Mouse (Mus musculus) forebrain, embryonic 14.5 days (tissue): ENCODE results near the gene Nasp. TPM values are rescaled to one million over a fixed set of nuclear protein-coding genes. Genes with fewer than 3 reads are reported as not detected.

Experiments
- ATAC-seq: fragments of 200-750 bp; cut with Nextera tagmentation; 2 replicates; pipeline ENCODE4 v1.8.0; 2017; ENCODE audit warnings: mild to moderate bottlenecking, moderate library complexity
- DNase-seq: peaks from one replicate; pipeline ENCODE4 v3.0.0-alpha.2; 2015; ENCODE audit warnings: low spot score
- H3K27ac ChIP-seq: fragments of 300-500 bp; sonication (generic); 2 replicates; pipeline ENCODE4 v1.5.1; 2014; ENCODE audit warnings: low read depth, mild to moderate bottlenecking, control low read depth, low read length, moderate library complexity
- H3K27me3 ChIP-seq: fragments of 300-500 bp; sonication (generic); replicated peaks from 2 replicates; pipeline ENCODE4 v1.6.1; 2014; ENCODE audit warnings: low read length, control low read depth, mixed read lengths; ENCODE audit not compliant: control insufficient read depth, insufficient read depth
- H3K36me3 ChIP-seq: fragments of 300-500 bp; sonication (generic); 2 replicates; pipeline ENCODE4 v1.6.1; 2014; ENCODE audit warnings: low read length, control low read depth; ENCODE audit not compliant: control insufficient read depth, insufficient read depth
- H3K4me1 ChIP-seq: fragments of 300-500 bp; sonication (generic); 2 replicates; pipeline ENCODE4 v1.6.1; 2014; ENCODE audit warnings: antibody characterized with exemption, low read length, control low read depth; ENCODE audit not compliant: control insufficient read depth, insufficient read depth
- H3K4me2 ChIP-seq: fragments of 300-500 bp; sonication (generic); 2 replicates; pipeline ENCODE4 v1.6.1; 2014; ENCODE audit warnings: mild to moderate bottlenecking, control low read depth, low read length
- H3K4me3 ChIP-seq: fragments of 300-500 bp; sonication (generic); 2 replicates; pipeline ENCODE4 v1.5.1; 2014; ENCODE audit warnings: low read depth, low read length, control low read depth
- H3K9ac ChIP-seq: fragments of 300-500 bp; sonication (generic); 2 replicates; pipeline ENCODE4 v1.6.1; 2014; ENCODE audit warnings: mild to moderate bottlenecking, low read length, control low read depth, moderate library complexity
- H3K9me3 ChIP-seq: fragments of 300-500 bp; sonication (generic); replicated peaks from 2 replicates; pipeline ENCODE4 v1.6.1; 2016; ENCODE audit warnings: low read length, control low read depth, mixed read lengths; ENCODE audit not compliant: control insufficient read depth
- WGBS: fragments of 180-500 bp; shearing (Covaris S2); extraction: QIAGEN DNeasy Blood & Tissue Kit; methylation state at CpG from one replicate; pipeline ENCODE4 v1.1.7; 2014; 5-methylcytosine and 5-hydroxymethylcytosine counted together
- polyA plus RNA-seq: library from polyadenylated mRNA; unstranded; fragments of >200 nt; fragmentation: Nextera tagmentation; extraction: Ambion mirVana; gene quantifications from 2 replicates; pipeline ENCODE4 v1.2.1, GENCODE M21; 2014

Gene Nasp
- polyA plus RNA-seq, 1 experiment from 2014 or later, result 125 TPM

DNA sequence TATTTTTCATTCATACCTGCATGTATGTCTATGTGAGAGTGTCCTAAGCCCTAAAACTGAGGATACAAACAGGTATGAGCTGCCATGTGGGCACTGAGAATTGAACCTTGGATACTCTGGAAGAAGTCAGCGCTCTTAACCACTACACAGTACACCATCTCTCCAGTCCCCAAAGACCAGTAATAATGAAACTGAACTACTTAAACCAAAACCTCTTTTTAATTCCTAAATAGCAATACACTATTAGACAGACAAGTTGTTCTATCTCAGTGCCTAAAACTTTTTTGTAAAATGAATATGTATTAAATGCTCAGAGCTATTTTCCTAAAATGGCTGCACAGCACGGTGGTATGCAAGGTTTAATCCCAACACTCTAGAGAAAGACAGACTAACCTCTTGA lies 12.5 kb downstream of the Nasp start:
- Histone ChIP-seq H3K36me3 (peaks cover 67% of the 10 kb centered on the region), H3K27me3 (no peaks in the 10 kb centered on the region), H3K9ac (no peak overlapping the region), H3K9me3 (no peaks in the 10 kb centered on the region), H3K4me3 (no peak overlapping the region), H3K4me1 (no peaks in the 10 kb centered on the region), H3K27ac (no peak overlapping the region), H3K4me2 (no peak overlapping the region)
- no peak for DNase-seq
- 98% methylated on average over 2 of the region's 2 CpGs for WGBS
- ATAC-seq, result no peak

DNA sequence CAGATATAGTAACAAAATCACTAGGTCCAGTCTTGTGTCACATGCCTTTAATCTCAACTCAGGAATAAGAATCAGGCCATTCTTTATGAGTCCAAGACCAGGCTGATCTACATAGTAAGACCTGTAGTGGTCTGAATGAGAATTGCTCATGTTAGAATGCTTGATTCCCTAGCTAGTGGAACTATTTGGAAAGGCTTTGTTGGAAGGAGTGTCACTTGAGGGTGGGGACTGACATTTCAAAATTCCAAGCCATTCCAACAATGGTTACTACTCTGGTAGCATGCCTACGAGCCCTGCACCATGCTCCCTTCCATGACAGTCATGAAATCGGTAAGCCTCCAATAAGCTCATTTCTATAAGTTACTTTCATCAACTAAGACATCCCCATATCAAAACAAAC lies 15.1 kb downstream of the Nasp start:
- H3K36me3 ChIP-seq, result peaks cover 65% of the 10 kb centered on the region
- 93% methylated on average over 2 of the region's 2 CpGs for WGBS
- no peaks in the 10 kb centered on the region for H3K4me1 ChIP-seq
- H3K27me3 ChIP-seq, result no peaks in the 10 kb centered on the region
- H3K9me3 ChIP-seq, result no peaks in the 10 kb centered on the region
- no peak overlapping the region for H3K4me2 ChIP-seq
- DNase-seq, result no peak
- no peak for ATAC-seq
- H3K9ac ChIP-seq, result no peak overlapping the region
- no peak overlapping the region for H3K27ac ChIP-seq
- no peak overlapping the region for H3K4me3 ChIP-seq

DNA sequence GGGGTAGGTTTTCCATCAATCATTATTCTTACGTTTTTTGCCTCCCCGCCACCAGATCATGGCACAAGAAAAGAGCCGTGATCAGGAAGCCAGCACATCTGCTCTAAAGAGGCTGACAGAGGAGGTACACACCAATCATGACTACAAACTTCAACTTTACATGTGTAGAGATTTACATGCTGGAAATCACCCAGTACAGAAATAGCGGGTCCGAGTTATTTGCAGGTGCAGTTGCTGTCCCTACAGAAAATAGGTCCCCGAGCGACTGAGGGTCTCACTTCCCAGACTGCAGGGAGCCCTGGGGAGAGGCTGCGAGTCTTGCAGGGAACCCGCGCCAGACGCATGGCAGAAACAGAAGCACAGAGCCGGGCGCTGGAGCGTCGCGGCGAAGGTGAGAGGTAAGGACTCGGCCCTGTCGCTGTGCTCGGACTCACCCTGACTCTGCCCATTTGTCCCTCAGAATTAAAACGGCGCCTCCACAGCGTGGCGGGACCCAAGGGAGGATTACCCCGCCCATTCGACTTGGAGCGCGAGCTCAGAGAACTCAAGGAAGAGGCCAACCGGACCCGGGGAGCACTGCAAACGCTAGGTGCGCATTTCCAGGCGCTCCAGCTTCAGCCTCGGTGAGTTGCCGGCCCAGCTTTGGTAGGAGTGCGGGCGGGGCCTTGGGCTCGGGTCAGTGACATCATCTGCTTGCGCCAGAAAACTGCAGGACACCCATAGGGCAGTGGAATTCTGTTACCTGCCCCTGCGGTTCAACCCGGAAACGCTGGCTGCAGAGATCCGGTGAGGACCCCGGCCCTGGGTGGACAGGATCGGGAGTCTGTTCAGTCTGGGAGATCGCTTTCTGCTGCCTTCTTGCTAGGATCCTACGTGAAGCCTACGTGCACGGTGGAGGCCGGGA lies 30.5 kb downstream of the Nasp start:
- WGBS, result under 1% methylated on average over 50 of the region's 50 CpGs
- H3K4me1 ChIP-seq, result peaks cover 11% of the 10 kb centered on the region
- peak overlapping the region; percentile 71 for H3K9ac ChIP-seq
- peak overlapping the region; percentile 55; the same call in 1 of the 2 replicates for H3K27ac ChIP-seq
- H3K4me2 ChIP-seq, result peak overlapping the region; percentile 82
- peak overlapping the region; percentile 59 for H3K4me3 ChIP-seq
- peak; percentile 88 for DNase-seq
- ATAC-seq, result peak; percentile 96
- H3K36me3 ChIP-seq, result peaks cover 51% of the 10 kb centered on the region
- no peaks in the 10 kb centered on the region for H3K9me3 ChIP-seq
- H3K27me3 ChIP-seq, result no peaks in the 10 kb centered on the region

DNA sequence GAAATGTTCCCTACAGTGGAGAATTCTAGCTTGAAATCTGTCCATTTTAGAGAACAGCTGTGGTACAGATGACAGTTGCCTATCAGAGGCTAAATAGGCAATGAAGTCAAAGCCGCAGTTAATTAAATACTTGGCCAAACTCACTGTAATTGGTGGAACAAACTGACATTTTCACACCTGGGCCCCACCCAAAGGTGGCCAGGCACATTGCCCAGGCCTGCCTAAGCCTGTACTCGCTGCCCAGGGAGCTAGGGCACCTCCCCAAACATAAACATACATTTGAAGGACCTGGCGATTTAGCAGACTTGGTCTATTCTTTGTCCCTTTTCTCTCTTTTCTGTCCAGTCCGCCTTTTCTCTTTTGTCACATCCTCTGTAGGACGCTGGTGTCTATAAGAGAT lies 31.4 kb downstream of the Nasp start, which contains the start of gene Ccdc17:
Gene Ccdc17 (plus strand): TSS at position 276 of the 400 bp plus-strand sequence.
- H3K36me3 ChIP-seq, result peaks cover 51% of the 10 kb centered on the region
- H3K27me3 ChIP-seq, result no peaks in the 10 kb centered on the region
- H3K4me3 ChIP-seq, result peak within 1 kb of the TSS; percentile 59
- peak within 1 kb of the TSS; percentile 71 for H3K9ac ChIP-seq
- H3K4me1 ChIP-seq, result peaks cover 11% of the 10 kb centered on the region
- peak within 1 kb of the TSS; percentile 82 for H3K4me2 ChIP-seq
- ATAC-seq (no peak), DNase-seq (no peak)
- H3K9me3 ChIP-seq, result no peaks in the 10 kb centered on the region
- H3K27ac ChIP-seq, result peak within 1 kb of the TSS; percentile 55; the same call in 1 of the 2 replicates
- WGBS, result 28% methylated on average over 5 of the region's 5 CpGs

DNA sequence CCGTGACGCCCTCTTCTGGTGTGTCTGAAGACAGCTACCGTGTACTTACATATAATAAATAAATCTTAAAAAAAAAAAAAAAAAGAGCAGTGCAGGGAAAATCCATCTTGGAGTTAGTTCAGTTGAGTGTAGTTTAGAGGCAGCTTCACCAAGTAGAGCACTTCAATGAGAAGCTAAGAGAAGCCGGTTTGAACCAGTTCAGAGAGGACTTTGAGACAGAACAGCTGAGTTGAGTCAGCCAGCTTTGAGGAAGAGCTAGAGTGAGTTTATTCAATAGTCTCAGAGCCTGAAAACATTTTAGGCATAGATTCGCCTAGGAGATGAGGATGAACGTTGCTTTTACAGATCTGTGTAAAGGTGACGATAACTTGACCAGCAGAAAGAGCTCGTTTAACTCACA lies 31.9 kb downstream of the Nasp start:
- Histone ChIP-seq H3K4me3 (no peak overlapping the region), H3K27ac (no peak overlapping the region), H3K4me2 (no peak overlapping the region), H3K27me3 (no peaks in the 10 kb centered on the region), H3K4me1 (peaks cover 11% of the 10 kb centered on the region), H3K9me3 (no peaks in the 10 kb centered on the region), H3K9ac (no peak overlapping the region), H3K36me3 (peaks cover 51% of the 10 kb centered on the region)
- WGBS, result 83% methylated on average over 8 of the region's 8 CpGs
- DNase-seq (no peak), ATAC-seq (no peak)

DNA sequence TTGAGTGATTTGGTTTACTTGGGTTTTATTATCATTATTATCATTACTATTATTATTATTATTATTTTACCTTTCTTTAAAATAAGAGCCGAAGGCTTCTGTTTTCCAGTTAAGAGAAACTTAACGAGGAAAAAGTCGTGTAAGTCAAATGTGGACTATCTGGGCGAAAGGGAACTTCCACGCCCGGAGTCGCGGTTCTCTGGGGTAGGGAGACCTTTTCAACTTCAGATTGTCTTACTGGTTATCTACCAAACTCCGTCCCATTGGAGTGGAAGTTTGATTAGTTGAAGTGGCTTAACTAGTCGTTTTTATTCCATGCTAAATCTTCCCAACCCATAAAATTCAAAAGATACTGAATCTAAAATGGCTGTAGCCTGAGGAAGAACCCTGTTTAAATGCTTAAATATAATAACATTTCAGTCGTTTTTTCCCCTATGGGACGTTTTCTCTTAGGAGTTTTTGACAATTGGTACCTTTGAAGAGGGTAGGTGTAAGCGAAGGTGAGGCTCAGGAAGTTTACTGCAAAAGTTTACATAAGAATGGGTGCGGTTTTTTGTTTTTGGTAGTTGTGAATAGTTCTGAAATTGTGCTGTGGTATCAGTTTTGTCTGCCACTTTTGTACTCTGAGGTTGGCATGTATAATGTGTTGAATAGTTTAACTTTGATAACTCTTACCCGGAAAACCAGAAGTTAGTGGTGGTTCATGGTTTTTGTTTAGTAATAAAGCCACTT lies 69.4 kb downstream of the Nasp start:
- ATAC-seq, result no peak
- H3K36me3 ChIP-seq, result peaks cover 7% of the 10 kb centered on the region
- peak overlapping the region; percentile 74 for H3K4me2 ChIP-seq
- peak overlapping the region; percentile 79 for H3K9ac ChIP-seq
- no peaks in the 10 kb centered on the region for H3K9me3 ChIP-seq
- H3K4me1 ChIP-seq, result peaks cover 17% of the 10 kb centered on the region
- peak overlapping the region; percentile 75 for H3K4me3 ChIP-seq
- DNase-seq, result peak; percentile 1
- no peaks in the 10 kb centered on the region for H3K27me3 ChIP-seq
- 5% methylated on average over 15 of the region's 15 CpGs for WGBS
- H3K27ac ChIP-seq, result no peak overlapping the region

DNA sequence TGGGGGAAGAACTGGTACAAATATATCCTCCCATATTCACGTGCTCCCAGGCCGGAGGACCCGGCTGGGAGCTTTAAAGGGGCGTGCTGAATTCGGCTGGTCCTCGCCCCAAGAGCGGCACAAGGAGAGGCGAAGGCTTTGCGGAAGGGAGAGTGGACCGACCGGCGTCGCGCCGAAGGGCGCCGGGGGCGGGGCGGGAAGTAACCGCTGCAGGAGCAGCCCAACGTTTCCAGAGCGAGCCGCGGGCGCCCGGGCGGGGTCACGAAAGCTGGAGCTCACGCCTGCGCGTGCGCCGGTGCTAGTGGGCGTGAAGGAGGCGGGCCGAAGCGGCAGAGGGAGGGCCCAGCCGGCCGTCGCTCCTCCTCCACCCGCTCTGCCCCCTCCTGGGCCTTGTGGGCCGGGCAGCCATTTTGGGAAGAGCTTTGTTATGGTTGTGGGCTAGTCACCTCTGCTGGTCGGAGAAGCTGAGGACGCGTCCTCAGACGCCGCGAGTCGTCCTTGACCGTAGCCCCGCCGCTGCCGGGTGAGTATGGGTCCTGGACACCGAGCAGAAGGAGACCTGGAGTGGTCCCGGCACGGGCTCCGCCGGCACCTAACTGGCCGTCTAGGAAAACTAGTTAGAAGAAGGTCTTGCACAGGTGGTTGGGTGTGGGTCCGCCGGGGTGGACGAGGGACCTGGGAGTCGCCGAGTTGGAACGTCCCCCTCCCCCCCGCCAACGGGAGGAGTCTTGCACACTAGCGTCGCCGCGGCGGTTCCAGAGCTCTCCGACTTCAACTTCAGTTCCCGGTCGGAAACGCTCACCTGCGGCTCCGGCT lies 70.2 kb downstream of the Nasp start, which contains the start of gene Gpbp1l1:
Gene Gpbp1l1 (plus strand): TSS at position 353 of the 816 bp plus-strand sequence.
- peaks cover 12% of the 10 kb centered on the region for H3K36me3 ChIP-seq
- peak within 1 kb of the TSS; percentile 81 for H3K4me2 ChIP-seq
- peaks cover 17% of the 10 kb centered on the region for H3K4me1 ChIP-seq
- H3K4me3 ChIP-seq, result peak within 1 kb of the TSS; percentile 75
- H3K9me3 ChIP-seq, result no peaks in the 10 kb centered on the region
- H3K9ac ChIP-seq, result peak within 1 kb of the TSS; percentile 79
- peak within 1 kb of the TSS; percentile 85 for H3K27ac ChIP-seq
- ATAC-seq (peak; percentile 96), DNase-seq (peak; percentile 98)
- under 1% methylated on average over 77 of the region's 78 CpGs for WGBS
- no peaks in the 10 kb centered on the region for H3K27me3 ChIP-seq

DNA sequence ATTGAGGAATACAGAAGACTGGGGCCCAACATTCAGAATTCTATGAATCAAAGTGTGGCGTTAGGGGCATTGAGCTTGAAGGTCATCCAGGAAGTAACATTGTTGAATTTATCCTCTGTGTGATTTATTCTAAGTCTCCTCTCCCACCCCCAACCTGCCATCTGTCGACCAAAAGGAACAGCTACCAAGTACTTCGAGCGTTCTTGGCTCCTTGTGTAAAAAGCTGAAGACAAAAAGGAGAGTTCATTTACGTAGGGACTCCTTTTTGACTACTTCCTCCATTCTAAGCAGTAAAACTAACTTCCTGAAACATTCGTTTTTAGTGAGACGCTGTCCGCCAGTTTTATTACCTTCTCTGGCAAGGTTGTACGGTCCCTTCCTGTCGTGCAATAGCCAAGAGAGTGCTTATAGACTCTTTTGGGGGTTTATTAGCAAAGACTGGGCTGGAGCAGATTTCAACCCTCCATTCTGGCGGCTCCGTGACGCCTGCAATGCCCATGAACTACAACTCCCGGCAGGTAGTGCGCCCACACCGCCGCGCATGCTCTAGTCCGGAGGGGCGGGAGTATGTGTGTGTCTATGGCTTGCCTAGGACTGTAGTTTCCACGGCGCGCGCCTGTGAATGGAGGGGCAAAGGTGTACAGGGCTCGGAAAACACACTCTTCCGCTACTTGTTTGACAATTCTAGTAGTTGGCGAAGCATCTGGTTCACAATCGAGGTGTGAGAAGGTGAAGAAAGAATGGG lies 71.0 kb downstream of the Nasp start:
- Histone ChIP-seq H3K27me3 (no peaks in the 10 kb centered on the region), H3K4me3 (peak overlapping the region; percentile 75), H3K4me2 (peak overlapping the region; percentile 81), H3K4me1 (peaks cover 17% of the 10 kb centered on the region), H3K27ac (peak overlapping the region; percentile 85), H3K9ac (peak overlapping the region; percentile 79), H3K36me3 (peaks cover 17% of the 10 kb centered on the region), H3K9me3 (no peaks in the 10 kb centered on the region)
- ATAC-seq, result peak; percentile 98
- WGBS, result under 1% methylated on average over 28 of the region's 28 CpGs
- DNase-seq, result peak; percentile 97
